Mouse (Mus musculus): Measurements from ENCODE around the gene Slc25a51. TPM values are rescaled to one million over a fixed set of nuclear protein-coding genes. Genes with fewer than 3 reads are reported as not detected.

The Slc25a51 gene
- total RNA-seq, 2 experiments from 2014 or later = 115 to 122 TPM

DNA sequence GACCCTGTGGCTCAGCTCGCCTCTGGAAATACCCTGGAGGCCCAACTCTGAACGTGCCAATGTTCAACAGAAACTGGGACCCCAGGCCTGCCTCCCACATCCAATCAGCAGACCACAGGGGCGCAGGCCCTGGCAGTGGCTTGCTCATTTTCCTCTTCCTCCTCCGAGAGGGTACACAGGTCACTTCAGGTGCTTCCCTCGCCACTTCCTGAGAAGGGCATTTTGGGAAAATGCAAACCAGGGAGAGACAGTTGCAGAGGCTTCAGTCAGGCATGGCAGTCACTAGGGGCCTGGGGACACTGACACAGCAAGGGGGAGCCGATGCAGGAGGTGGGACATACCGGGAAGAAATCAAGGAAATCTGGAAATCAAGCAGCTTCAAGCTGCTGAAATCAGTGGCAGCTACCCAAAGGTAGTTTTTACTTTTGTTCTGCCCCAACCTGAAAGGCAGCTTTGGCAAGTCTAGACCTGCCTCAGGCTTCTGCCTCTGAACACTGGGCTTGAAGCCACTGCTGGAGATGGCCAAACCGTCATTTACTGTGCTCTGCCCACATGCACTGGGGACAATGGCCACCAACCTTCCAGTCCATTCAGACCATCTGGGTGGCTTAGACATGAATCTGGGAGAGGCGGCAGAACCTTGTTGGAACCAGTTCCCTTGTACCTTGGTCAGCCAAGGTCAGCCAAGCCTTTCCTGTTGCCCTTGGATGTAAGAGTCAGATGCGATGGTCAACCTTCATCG, 13.1 kb upstream of the Slc25a51 start:
- DNase-seq (ENCODE audit: extremely low spot score in 1 of 2, low spot score in 2 of 2) = no peak
- Histone ChIP-seq H3K4me3 (no peak overlapping the region), H3K27ac (no peak overlapping the region)
- TF ChIP-seq CTCF (IDR thresholded peaks at IDR 0.05) = no peak
- intact Hi-C loops (cut with DNase I) = no loop called here

- Histone ChIP-seq H3K27ac (no peak overlapping the region), H3K4me3 (no peak overlapping the region)
- intact Hi-C loops (cut with DNase I) = no loop called here
- TF ChIP-seq CTCF (IDR thresholded peaks at IDR 0.05) = no peak
- DNase-seq (ENCODE audit: extremely low spot score in 1 of 2, low spot score in 2 of 2) = no peak
Measured at GRCm38 (mm10) chr4:45420733-45421132, 12.2 kb upstream of the Slc25a51 start.

GRCm38 (mm10) chr4:45419051-45419450, 10.5 kb upstream of the Slc25a51 start:
- Histone ChIP-seq H3K27ac (no peak overlapping the region), H3K4me3 (no peak overlapping the region)
- DNase-seq (ENCODE audit: extremely low spot score in 1 of 2, low spot score in 2 of 2) = no peak
- intact Hi-C loops (cut with DNase I) = loop anchor here (2.0 to 10.0 kb wide), 4 partner anchors 110 to 706 kb away; no protein-coding TSS in a partner anchor
- no peak for TF ChIP-seq CTCF (IDR thresholded peaks at IDR 0.05)

DNA sequence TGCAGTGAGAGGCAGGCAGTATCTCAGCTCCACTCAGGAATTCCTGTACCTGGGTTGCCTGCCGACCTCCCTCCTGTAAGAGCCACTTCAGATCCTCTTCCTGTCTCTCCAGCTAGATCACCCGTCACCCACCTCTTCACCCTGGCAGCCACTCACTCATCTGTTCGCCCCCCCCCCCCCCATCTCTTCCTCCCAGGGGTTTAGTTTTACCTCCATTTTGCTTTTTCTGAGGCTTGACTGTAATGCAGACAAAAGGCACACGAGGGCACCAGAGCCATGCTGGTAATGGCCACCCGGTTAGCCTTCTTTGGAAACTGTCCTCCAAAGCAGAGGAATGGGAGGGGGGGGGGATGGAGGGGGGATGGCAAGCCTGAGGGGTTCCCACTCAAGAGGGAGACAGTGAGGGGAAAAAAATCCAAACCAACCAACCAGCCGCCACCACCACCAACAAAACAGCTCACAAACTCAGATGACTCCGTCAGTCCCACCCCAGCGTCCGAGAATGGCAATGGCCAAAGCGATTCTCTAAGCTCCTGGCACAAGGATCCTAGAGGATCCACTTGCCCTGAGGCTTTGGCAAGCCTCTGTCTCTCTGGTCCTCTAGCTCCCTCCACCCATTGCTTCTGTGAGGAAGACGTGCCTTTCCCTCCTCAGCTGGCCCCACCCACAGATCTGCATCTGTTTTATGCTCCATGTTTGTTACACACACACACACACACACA, 9.8 kb upstream of the Slc25a51 start:
- intact Hi-C loops (cut with DNase I) = loop anchor here (1.0 to 10.0 kb wide), 5 partner anchors 110 to 706 kb away; no protein-coding TSS in a partner anchor
- Histone ChIP-seq H3K27ac (no peak overlapping the region), H3K4me3 (0 out of 2 replicates have a peak overlapping the region, but pooled peaks have one; percentile 22)
- peak; percentile 59 to 65 for DNase-seq (ENCODE audit: extremely low spot score in 1 of 2, low spot score in 2 of 2)
- peak; percentile 53 for TF ChIP-seq CTCF (IDR thresholded peaks at IDR 0.05)

GRCm38 (mm10) chr4:45416314-45416713, 7.7 kb upstream of the Slc25a51 start:
- no peak overlapping the region for H3K4me3 ChIP-seq
- TF ChIP-seq CTCF (IDR thresholded peaks at IDR 0.05) = no peak
- H3K27ac ChIP-seq = no peak overlapping the region
- intact Hi-C loops (cut with DNase I) = loop anchor here (2.0 to 10.0 kb wide), 4 partner anchors 196 to 708 kb away; no protein-coding TSS in a partner anchor
- no peak for DNase-seq (ENCODE audit: extremely low spot score in 1 of 2, low spot score in 2 of 2)

DNA sequence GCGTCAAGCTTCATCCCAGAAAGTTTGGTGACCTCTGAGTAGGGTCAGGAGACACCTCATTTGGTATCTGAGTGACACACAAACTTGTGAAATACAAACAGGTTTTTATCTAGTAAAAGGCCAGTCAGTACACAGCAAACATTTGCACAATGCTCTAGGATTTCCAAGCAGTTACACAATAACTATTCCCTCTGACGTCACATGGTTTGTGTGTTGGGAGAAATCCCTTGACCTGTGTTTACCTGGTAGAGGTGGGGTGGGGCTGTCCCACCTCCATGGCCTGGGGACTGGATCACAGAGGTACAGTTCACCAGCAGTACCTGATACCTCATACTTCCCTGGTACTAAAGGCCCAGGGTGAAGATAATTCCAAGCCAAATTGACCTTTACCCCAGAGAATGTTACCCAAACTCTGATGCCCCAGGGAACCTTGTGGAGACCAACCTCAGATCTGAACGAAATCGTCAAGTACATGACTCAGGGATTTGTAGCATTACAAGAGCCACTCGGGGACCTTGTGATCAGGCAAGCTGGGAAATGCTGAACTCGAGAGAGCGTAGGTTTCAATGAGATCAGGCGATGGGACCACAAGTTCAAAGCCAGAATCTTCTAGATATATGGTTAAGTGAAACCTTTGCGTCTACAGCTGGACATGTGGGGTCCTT, 5.2 kb upstream of the Slc25a51 start:
- DNase-seq (ENCODE audit: extremely low spot score in 1 of 2, low spot score in 2 of 2) = no peak
- intact Hi-C loops (cut with DNase I) = loop anchor here (10.0 kb wide), 1 partner anchor 711 kb away; no protein-coding TSS in a partner anchor
- Histone ChIP-seq H3K27ac (no peak overlapping the region), H3K4me3 (no peak overlapping the region)
- TF ChIP-seq CTCF (IDR thresholded peaks at IDR 0.05) = no peak

GRCm38 (mm10) chr4:45412433-45413192, 4.0 kb upstream of the Slc25a51 start:
- Histone ChIP-seq H3K4me3 (no peak overlapping the region), H3K27ac (no peak overlapping the region)
- intact Hi-C loops (cut with DNase I) = loop anchor here (10.0 kb wide), 1 partner anchor 712 kb away; no protein-coding TSS in a partner anchor
- no peak for TF ChIP-seq CTCF (IDR thresholded peaks at IDR 0.05)
- DNase-seq (ENCODE audit: extremely low spot score in 1 of 2, low spot score in 2 of 2) = no peak

DNA sequence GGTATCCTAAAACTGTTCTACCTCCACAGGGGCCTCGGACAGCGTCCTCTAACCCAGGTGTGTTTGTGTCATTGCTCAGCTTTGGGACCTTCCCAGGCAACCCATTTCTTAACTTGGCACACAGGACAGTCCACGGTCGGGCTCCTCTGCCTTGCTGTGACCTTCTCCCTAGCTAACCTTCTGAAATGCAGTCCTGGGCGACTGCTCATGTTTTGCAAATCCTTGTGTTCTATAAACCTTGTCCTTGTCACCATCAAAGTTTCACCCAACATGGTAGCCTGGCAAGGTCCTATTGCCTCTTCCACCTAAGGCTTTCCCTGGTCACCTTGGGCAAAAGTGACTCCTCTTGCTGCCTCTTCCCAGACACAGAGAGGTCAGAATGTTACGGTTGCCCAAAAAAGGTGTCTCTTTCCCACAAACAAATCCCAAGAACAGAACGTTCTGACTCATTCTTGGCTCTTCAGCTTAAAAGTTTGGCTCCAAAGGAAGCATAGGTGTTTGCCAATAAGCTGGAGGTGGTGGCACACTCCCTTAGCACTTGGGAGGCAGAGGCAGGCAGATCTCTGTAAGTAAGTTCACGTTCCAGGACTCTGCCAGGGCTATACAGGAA, 2.7 kb upstream of the Slc25a51 start:
- no peak overlapping the region for H3K27ac ChIP-seq
- H3K4me3 ChIP-seq = no peak overlapping the region
- intact Hi-C loops (cut with DNase I) = loop anchor here (10.0 kb wide), 1 partner anchor 714 kb away; no protein-coding TSS in a partner anchor
- no peak for TF ChIP-seq CTCF (IDR thresholded peaks at IDR 0.05)
- no peak for DNase-seq (ENCODE audit: extremely low spot score in 1 of 2, low spot score in 2 of 2)

DNA sequence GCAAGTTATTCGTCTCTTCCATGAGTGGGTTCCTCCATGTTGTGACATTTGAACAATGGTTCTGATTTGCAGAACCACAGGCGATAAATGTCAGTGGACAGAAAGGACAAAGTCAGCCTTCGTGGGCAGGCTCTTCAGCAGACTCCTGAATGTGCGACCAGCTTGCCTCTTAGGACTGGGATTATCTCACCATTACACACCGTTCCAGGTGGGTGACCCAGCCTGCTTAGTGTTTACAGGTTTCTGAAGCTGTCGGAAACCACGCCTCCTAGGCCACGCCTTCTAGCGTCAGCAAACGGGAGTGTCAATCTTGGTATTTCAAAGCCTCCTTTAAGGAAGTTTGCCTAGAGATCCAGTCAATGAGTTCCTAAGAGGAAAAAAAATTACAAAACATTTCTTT, 704 bp upstream of the Slc25a51 start:
- DNase-seq (ENCODE audit: extremely low spot score in 1 of 2, low spot score in 2 of 2) = peak; percentile 45 to 46
- Histone ChIP-seq H3K4me3 (peak overlapping the region; percentile 98), H3K27ac (peak overlapping the region; percentile 95)
- TF ChIP-seq CTCF (IDR thresholded peaks at IDR 0.05) = peak; percentile 19
- intact Hi-C loops (cut with DNase I) = loop anchor here (2.0 to 5.0 kb wide), 3 partner anchors 67 to 564 kb away; partner anchors contain the start of genes Dcaf10, Exosc3 and Polr1e

DNA sequence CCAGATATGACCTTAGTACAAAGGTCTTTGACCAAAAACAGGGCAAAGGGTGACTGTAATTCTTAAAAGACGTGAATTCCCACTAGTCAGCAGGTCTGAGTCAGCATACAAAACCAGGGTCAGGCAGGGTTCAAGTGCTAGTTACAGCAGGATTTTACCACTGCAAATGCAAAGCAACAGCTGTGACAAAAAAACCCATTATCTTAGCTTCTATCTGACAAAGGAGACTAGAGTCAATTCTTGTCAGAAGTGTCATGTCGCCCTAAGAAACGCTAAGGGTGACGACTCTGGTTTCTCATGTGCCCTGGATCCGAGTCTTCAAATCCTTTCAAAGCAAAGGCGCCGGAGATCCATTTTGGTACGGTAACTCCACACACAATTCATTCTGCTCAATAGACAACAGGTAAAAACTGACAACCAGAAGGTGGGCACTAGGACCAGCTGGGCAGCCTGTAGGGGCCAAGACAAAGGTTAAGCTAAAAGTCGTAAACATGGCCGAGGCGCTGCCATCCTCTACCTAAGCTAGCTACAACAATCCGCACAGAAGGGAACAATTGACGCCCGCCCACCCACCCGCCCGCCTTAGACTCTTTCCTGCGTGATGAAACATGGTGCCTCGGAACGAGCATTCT, 747 bp downstream of the Slc25a51 start:
- TF ChIP-seq CTCF (IDR thresholded peaks at IDR 0.05) = no peak
- peak in 1 of 2 experiments; percentile 24 for DNase-seq (ENCODE audit: extremely low spot score in 1 of 2, low spot score in 2 of 2)
- Histone ChIP-seq H3K27ac (peak overlapping the region; percentile 95), H3K4me3 (peak overlapping the region; percentile 98)
- intact Hi-C loops (cut with DNase I) = loop anchor here (2.0 to 5.0 kb wide), 3 partner anchors 66 to 565 kb away; partner anchors contain the start of genes Dcaf10, Exosc3 and Polr1e
